Mouse (Mus musculus) midbrain, embryonic 11.5 days (tissue): ENCODE data around the gene Ece1. TPM values are rescaled to one million over a fixed set of nuclear protein-coding genes. Genes with fewer than 3 reads are reported as not detected.

Source experiments
- ATAC-seq: fragments of 200-750 bp; cut with Nextera tagmentation; 2 replicates; pipeline ENCODE4 v1.8.0; 2017; ENCODE audit warnings: moderate TSS enrichment, moderate library complexity; ENCODE audit not compliant: low FRiP score
- DNase-seq: peaks from one replicate; pipeline ENCODE4 v3.0.0; 2015; ENCODE audit warnings: low spot score; ENCODE audit errors: missing footprints
- H3K27ac ChIP-seq: fragments of 300-500 bp; sonication (generic); 2 replicates; pipeline ENCODE4 v1.5.1; 2014; ENCODE audit warnings: low read depth, low read length
- H3K27me3 ChIP-seq: fragments of 300-500 bp; sonication (generic); 2 replicates; pipeline ENCODE4 v1.6.1; 2014; ENCODE audit warnings: mild to moderate bottlenecking, low read length, moderate library complexity, mixed read lengths; ENCODE audit not compliant: control insufficient read depth, insufficient read depth
- H3K36me3 ChIP-seq: fragments of 300-500 bp; sonication (generic); 2 replicates; pipeline ENCODE4 v1.6.1; 2014; ENCODE audit warnings: mild to moderate bottlenecking, low read length, moderate library complexity, mixed read lengths; ENCODE audit not compliant: control insufficient read depth, insufficient read depth
- H3K4me1 ChIP-seq: fragments of 300-500 bp; sonication (generic); 2 replicates; pipeline ENCODE4 v1.6.1; 2014; ENCODE audit warnings: low read length; ENCODE audit not compliant: control insufficient read depth, insufficient read depth
- H3K4me2 ChIP-seq: fragments of 300-500 bp; sonication (generic); 2 replicates; pipeline ENCODE4 v1.6.1; 2014; ENCODE audit warnings: mild to moderate bottlenecking, moderate library complexity
- H3K4me3 ChIP-seq: fragments of 300-500 bp; sonication (generic); 2 replicates; pipeline ENCODE4 v1.5.1; 2014; ENCODE audit warnings: low read depth, low read length
- H3K9ac ChIP-seq: fragments of 300-500 bp; sonication (generic); 2 replicates; pipeline ENCODE4 v1.6.1; 2014; ENCODE audit warnings: low read length
- H3K9me3 ChIP-seq: fragments of 300-500 bp; sonication (generic); 2 replicates; pipeline ENCODE4 v1.6.1; 2016; ENCODE audit warnings: low read length; ENCODE audit not compliant: control insufficient read depth
- WGBS: fragments of 180-500 bp; shearing (Covaris S2); extraction: QIAGEN DNeasy Blood & Tissue Kit; methylation state at CpG from one replicate; pipeline ENCODE4 v1.1.7; 2014; 5-methylcytosine and 5-hydroxymethylcytosine counted together
- polyA plus RNA-seq: library from polyadenylated mRNA; unstranded; fragments of >200 nt; fragmentation: Nextera tagmentation; extraction: Ambion mirVana; gene quantifications from 2 replicates; pipeline ENCODE4 v1.2.1, GENCODE M21; 2014

The Ece1 gene
- polyA plus RNA-seq, 1 experiment from 2014 or later: 26.6 TPM

DNA sequence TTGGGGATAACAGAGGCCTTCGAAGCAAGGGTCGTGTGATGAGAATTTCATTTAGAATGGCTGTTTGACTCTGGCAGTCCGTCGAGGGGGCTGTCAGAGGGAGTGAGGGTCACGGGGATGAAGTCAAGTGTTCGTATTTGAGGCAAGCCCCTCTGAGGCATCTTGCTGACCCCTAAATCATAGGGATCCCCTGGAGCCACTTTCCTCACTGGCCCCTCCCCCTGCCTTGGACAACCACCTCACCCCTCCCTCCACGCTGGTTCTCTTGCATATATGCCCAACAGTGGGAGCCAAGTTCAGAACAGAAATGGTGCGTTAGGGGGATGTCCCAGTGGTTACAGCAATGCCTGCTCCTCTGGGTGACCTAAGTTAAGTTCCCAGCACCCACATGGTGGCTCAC is 49.6 kb downstream of the Ece1 start:
- Histone ChIP-seq H3K27ac (no peak overlapping the region), H3K27me3 (peaks cover 2% of the 10 kb centered on the region), H3K36me3 (no peaks in the 10 kb centered on the region), H3K4me3 (no peak overlapping the region), H3K9me3 (no peaks in the 10 kb centered on the region), H3K9ac (no peak overlapping the region), H3K4me1 (peaks cover 11% of the 10 kb centered on the region), H3K4me2 (no peak overlapping the region)
- WGBS: 85% methylated on average over 8 of the region's 8 CpGs
- ATAC-seq: no peak
- no peak for DNase-seq

GRCm38 (mm10) chr4:137912768-137913305 is 50.8 kb downstream of the Ece1 start:
- Histone ChIP-seq H3K4me3 (no peak overlapping the region; the same call in 1 of the 2 replicates), H3K9me3 (no peaks in the 10 kb centered on the region), H3K27ac (no peak overlapping the region), H3K27me3 (peaks cover 2% of the 10 kb centered on the region), H3K36me3 (no peaks in the 10 kb centered on the region), H3K4me2 (peak overlapping the region; percentile 88), H3K4me1 (peaks cover 19% of the 10 kb centered on the region), H3K9ac (peak overlapping the region; percentile 54; the same call in 1 of the 2 replicates)
- ATAC-seq (no peak), DNase-seq (no peak)
- WGBS: 59% methylated on average over 12 of the region's 13 CpGs

DNA sequence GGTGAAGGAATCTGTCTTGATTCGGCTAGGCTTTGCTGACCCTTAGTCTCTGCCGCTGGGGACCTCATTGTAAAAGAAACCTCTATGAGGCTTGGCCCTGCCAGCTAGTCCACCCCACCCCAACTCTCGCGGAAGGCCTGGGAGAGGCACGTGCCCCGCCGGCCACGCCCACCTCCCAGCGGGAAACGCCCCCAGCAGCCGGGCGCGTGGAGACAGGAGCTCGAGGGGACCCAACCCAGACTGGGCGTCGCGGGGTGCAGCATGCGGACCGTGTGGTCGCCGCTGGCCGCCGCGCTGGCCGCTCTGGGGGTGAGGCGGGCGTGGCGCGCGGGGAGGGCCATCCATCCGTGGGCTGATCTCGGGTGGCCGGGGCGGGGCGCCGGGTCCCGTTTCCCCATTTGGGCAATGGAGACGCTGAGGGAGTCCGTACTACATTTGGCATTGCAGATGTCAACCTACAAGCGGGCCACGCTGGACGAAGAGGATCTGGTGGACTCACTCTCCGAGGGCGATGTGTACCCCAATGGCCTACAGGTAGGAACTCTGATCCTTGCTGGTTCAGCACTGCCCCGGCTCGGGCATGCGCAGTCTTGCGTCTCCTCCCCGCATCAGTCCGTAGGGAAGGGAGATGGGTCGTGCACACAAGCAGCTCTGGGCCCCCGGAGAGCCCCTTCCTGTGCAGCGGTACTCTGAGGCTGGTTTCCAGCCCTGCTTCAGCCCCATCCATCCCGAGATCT is 51.5 kb downstream of the Ece1 start:
- H3K27ac ChIP-seq: no peak overlapping the region
- ATAC-seq (peak; percentile 80), DNase-seq (peak; percentile 97)
- peak overlapping the region; percentile 88 for H3K4me2 ChIP-seq
- H3K9ac ChIP-seq: peak overlapping the region; percentile 54
- no peaks in the 10 kb centered on the region for H3K36me3 ChIP-seq
- H3K4me3 ChIP-seq: peak overlapping the region; percentile 38
- under 1% methylated on average over 54 of the region's 54 CpGs for WGBS
- no peaks in the 10 kb centered on the region for H3K9me3 ChIP-seq
- peaks cover 25% of the 10 kb centered on the region for H3K4me1 ChIP-seq
- H3K27me3 ChIP-seq: peaks cover 2% of the 10 kb centered on the region

DNA sequence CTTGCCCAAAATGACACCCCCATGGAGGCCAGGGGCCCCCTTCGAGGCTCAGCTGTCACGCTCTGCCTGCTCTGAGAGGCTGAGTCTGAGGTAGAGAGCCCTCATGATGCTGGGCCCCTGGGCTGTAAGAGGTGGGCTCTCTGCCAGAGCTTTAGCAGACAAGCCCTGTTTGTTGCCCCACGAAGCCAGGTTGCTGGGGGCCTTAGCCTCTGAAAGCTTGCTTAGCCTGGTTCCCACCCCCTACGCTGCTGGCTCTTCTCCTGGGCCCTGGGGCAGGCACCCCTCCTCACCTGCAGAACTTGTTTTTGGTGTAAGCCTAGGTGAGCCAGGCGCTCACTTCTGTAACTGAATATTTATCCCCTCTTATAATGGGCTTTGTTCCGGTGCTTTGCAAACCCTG is 55.6 kb downstream of the Ece1 start:
- no peak overlapping the region for H3K9ac ChIP-seq

DNA sequence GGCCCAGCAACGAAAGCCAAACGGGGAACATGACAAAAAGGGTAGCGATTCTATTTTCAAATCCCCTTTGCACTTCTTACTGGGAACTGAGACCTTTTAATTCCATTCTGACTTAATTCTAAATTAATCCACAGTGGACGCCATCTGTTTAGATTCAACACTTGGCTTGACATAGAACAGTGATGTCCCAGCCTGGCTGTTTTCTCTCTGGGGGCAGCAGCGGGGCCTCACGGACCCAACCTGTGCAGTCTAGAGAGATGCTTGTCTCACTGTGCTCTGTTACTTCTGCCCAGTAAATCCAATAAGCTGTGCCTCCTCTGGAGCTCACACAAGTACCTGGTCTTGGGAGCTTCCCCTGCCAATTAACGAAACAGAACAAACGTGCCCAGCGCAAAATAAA is 56.5 kb downstream of the Ece1 start:
- H3K9ac ChIP-seq: no peak overlapping the region
- no peak overlapping the region for H3K27ac ChIP-seq
- no peaks in the 10 kb centered on the region for H3K9me3 ChIP-seq
- peaks cover 39% of the 10 kb centered on the region for H3K4me1 ChIP-seq
- no peaks in the 10 kb centered on the region for H3K36me3 ChIP-seq
- DNase-seq: no peak
- H3K4me3 ChIP-seq: no peak overlapping the region
- peaks cover 2% of the 10 kb centered on the region for H3K27me3 ChIP-seq
- no peak overlapping the region for H3K4me2 ChIP-seq
- no peak for ATAC-seq
- 53% methylated on average over 9 of the region's 9 CpGs for WGBS

More for the DNA sequence above, 55.6 kb downstream of the Ece1 start:
- H3K4me3 ChIP-seq: no peak overlapping the region
- peaks cover 47% of the 10 kb centered on the region for H3K4me1 ChIP-seq
- DNase-seq (no peak), ATAC-seq (no peak)
- no peak overlapping the region for H3K27ac ChIP-seq
- no peaks in the 10 kb centered on the region for H3K36me3 ChIP-seq
- peaks cover 2% of the 10 kb centered on the region for H3K27me3 ChIP-seq
- H3K9me3 ChIP-seq: no peaks in the 10 kb centered on the region
- H3K4me2 ChIP-seq: no peak overlapping the region
- WGBS: 50% methylated on average over 6 of the region's 6 CpGs

DNA sequence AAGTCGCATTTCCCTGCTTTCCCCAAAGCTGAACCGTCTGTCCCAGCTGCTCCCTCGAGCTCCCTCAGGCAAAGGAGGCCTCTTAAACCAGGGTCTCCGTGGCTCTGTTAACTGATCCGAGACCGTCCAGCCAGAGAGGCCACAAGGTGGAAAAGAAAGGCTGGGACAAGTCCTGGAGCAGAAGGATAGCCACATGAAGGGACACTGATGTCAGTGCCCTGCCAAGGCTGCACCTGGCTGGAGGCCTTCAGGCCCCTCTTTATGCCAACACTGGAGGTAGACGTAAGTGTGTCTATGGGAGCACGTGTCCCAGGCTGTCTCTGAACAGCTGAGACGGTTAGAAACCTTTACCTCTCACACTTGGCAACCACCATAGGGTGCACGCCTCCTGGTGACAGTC is 57.1 kb downstream of the Ece1 start:
- Histone ChIP-seq H3K4me2 (no peak overlapping the region), H3K27me3 (no peaks in the 10 kb centered on the region; the same call in 1 of the 2 replicates), H3K4me1 (peaks cover 35% of the 10 kb centered on the region), H3K4me3 (no peak overlapping the region), H3K27ac (no peak overlapping the region), H3K9me3 (no peaks in the 10 kb centered on the region), H3K9ac (no peak overlapping the region), H3K36me3 (no peaks in the 10 kb centered on the region)
- DNase-seq (no peak), ATAC-seq (no peak)
- 57% methylated on average over 10 of the region's 10 CpGs for WGBS

- no peak overlapping the region; the same call in 1 of the 2 replicates for H3K27ac ChIP-seq
- no peaks in the 10 kb centered on the region for H3K9me3 ChIP-seq
- 0 out of 2 replicates have a peak overlapping the region, but pooled peaks have one; percentile 21 for H3K9ac ChIP-seq
- peaks cover 35% of the 10 kb centered on the region for H3K4me1 ChIP-seq
- ATAC-seq (no peak), DNase-seq (no peak)
- H3K4me2 ChIP-seq: no peak overlapping the region
- no peaks in the 10 kb centered on the region for H3K27me3 ChIP-seq
- WGBS: 33% methylated on average over 7 of the region's 7 CpGs
- no peaks in the 10 kb centered on the region for H3K36me3 ChIP-seq
- H3K4me3 ChIP-seq: no peak overlapping the region
These were observed 58.0 kb downstream of the Ece1 start for GRCm38 (mm10) chr4:137920005-137920404.

- no peak for DNase-seq
- no peaks in the 10 kb centered on the region for H3K9me3 ChIP-seq
- WGBS: 17% methylated on average over 10 of the region's 10 CpGs
- no peak for ATAC-seq
- no peaks in the 10 kb centered on the region for H3K27me3 ChIP-seq
- H3K27ac ChIP-seq: peak overlapping the region; percentile 33; the same call in 1 of the 2 replicates
- H3K4me2 ChIP-seq: no peak overlapping the region; the same call in 1 of the 2 replicates
- H3K36me3 ChIP-seq: no peaks in the 10 kb centered on the region
- H3K4me1 ChIP-seq: peaks cover 35% of the 10 kb centered on the region
- no peak overlapping the region for H3K4me3 ChIP-seq
- H3K9ac ChIP-seq: no peak overlapping the region
These were observed 58.5 kb downstream of the Ece1 start for GRCm38 (mm10) chr4:137920500-137920961.

DNA sequence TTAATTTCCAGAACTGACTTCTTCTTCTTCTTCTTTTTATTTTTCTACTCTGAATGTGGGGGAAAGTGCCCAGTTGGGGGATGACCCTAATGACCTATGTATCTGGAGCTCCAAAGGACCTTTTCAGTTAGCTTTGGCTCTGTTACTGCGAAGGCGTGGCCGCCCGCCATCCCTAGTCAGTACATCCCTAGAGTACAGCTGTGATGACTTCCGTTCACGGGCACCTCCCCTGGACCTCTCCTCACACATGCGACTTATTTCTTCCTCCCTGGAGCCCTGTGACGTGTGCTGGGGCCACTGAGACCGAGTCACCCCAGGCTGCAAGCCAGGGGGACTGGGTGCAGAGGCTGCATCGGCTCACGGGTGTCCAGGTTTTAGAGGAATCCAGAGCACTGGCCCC is 59.5 kb downstream of the Ece1 start:
- WGBS: 89% methylated on average over 11 of the region's 11 CpGs
- H3K27ac ChIP-seq: no peak overlapping the region
- no peak overlapping the region for H3K9ac ChIP-seq
- DNase-seq (no peak), ATAC-seq (no peak)
- H3K4me2 ChIP-seq: no peak overlapping the region
- no peaks in the 10 kb centered on the region for H3K36me3 ChIP-seq
- H3K4me3 ChIP-seq: no peak overlapping the region
- no peaks in the 10 kb centered on the region for H3K27me3 ChIP-seq
- H3K9me3 ChIP-seq: no peaks in the 10 kb centered on the region
- H3K4me1 ChIP-seq: peaks cover 35% of the 10 kb centered on the region
